24 mouse cellular contexts compared by ENCODE assay signal in genomic region chr12:104145571-104145970, GRCm38 (mm10). TPM values are rescaled to one million over a fixed set of nuclear protein-coding genes. Genes with fewer than 3 reads are reported as not detected.
"Had no signal": no experiment of that assay in that cellular context is flagged by ENCODE, and none has a peak within 500 bp of the region (broad histone marks: within the 10 kb centered on the region; RNA-seq: fewer than 3 reads in every experiment).

No protein-coding gene starts in this region.

- DNase-seq: lung, adult 2 months; lung, postnatal 14 days; lung, postnatal 36 days; right cerebral cortex, postnatal 14 days; thymus, postnatal 25 days; thymus, postnatal 4 days had no signal

- H3K4me1 ChIP-seq: lung, embryonic 15.5 days; midbrain, embryonic 13.5 days; midbrain, embryonic 15.5 days; neural tube, embryonic 12.5 days; stomach, embryonic 15.5 days had no signal

- H3K27me3 ChIP-seq: lung, embryonic 15.5 days; midbrain, embryonic 13.5 days; midbrain, embryonic 15.5 days; neural tube, embryonic 12.5 days; stomach, embryonic 15.5 days had no signal

- ATAC-seq: lung, postnatal 0 days; midbrain, embryonic 13.5 days; midbrain, embryonic 15.5 days had no signal

- H3K4me2 ChIP-seq: lung, embryonic 15.5 days; midbrain, embryonic 11.5 days; midbrain, embryonic 13.5 days; midbrain, embryonic 15.5 days; neural tube, embryonic 12.5 days; stomach, embryonic 15.5 days had no signal

- H3K27ac ChIP-seq: lung, embryonic 15.5 days; macrophage; midbrain, embryonic 13.5 days; midbrain, embryonic 15.5 days; neural tube, embryonic 12.5 days; stomach, embryonic 15.5 days; stomach, postnatal 0 days had no signal

- H3K36me3 ChIP-seq: lung, embryonic 15.5 days; midbrain, embryonic 13.5 days; midbrain, embryonic 15.5 days; neural tube, embryonic 12.5 days; stomach, embryonic 15.5 days had no signal

- H3K9ac ChIP-seq: lung, embryonic 15.5 days; midbrain, embryonic 13.5 days; midbrain, embryonic 15.5 days; neural tube, embryonic 12.5 days; stomach, embryonic 15.5 days had no signal

- H3K4me3 ChIP-seq: lung, embryonic 15.5 days; megakaryocyte, embryonic 14.5 days; midbrain, embryonic 13.5 days; midbrain, embryonic 15.5 days; neural tube, embryonic 12.5 days; stomach, embryonic 15.5 days had no signal

- H3K9me3 ChIP-seq: lung, embryonic 15.5 days; megakaryocyte, embryonic 14.5 days; midbrain, embryonic 13.5 days; midbrain, embryonic 15.5 days; neural tube, embryonic 12.5 days; stomach, embryonic 15.5 days had no signal

RNA-seq across cellular contexts. Expression of gene Serpina3c, which starts 8.1 kb away (rescaled TPM):
- total RNA-seq: megakaryocyte progenitor cell, adult 5-6 weeks; midbrain, postnatal 0 days; monocyte, adult 5-6 weeks; neutrophil, adult 5-6 weeks had no signal
- polyA plus RNA-seq: macrophage; midbrain, embryonic 11.5 days; midbrain, embryonic 13.5 days; midbrain, embryonic 15.5 days; midbrain, postnatal 0 days; neural tube, embryonic 12.5 days; neural tube, embryonic 14.5 days; stomach, embryonic 15.5 days; stomach, postnatal 0 days had no signal

RNA-seq across cellular contexts. Expression of gene Serpina3b, which starts 17.8 kb away (rescaled TPM):
- total RNA-seq: megakaryocyte progenitor cell, adult 5-6 weeks; midbrain, postnatal 0 days; monocyte, adult 5-6 weeks; neutrophil, adult 5-6 weeks had no signal
- polyA plus RNA-seq: lung, adult 2 months; lung, embryonic 15.5 days; lung, postnatal 0 days; midbrain, embryonic 11.5 days; midbrain, embryonic 13.5 days; midbrain, embryonic 15.5 days; midbrain, postnatal 0 days; neural tube, embryonic 12.5 days; neural tube, embryonic 14.5 days; stomach, embryonic 15.5 days; thymus, postnatal 0 days had no signal

RNA-seq across cellular contexts. Expression of gene Serpina3a, which starts 33.0 kb away (rescaled TPM):
- total RNA-seq: megakaryocyte progenitor cell, adult 5-6 weeks; midbrain, postnatal 0 days; monocyte, adult 5-6 weeks; neutrophil, adult 5-6 weeks had no signal
- polyA plus RNA-seq: lung, adult 2 months; lung, embryonic 15.5 days; lung, postnatal 0 days; macrophage; midbrain, embryonic 11.5 days; midbrain, embryonic 13.5 days; midbrain, embryonic 15.5 days; midbrain, postnatal 0 days; neural tube, embryonic 12.5 days; neural tube, embryonic 14.5 days; spleen, adult 2 months; stomach, embryonic 15.5 days; stomach, postnatal 0 days; thymus, postnatal 0 days; urinary bladder, adult 2 months had no signal

RNA-seq across cellular contexts. Expression of gene Serpina5, which starts 44.7 kb away (rescaled TPM):
- total RNA-seq: megakaryocyte progenitor cell, adult 5-6 weeks; midbrain, postnatal 0 days; monocyte, adult 5-6 weeks; neutrophil, adult 5-6 weeks had no signal
- polyA plus RNA-seq: lung, adult 2 months; lung, postnatal 0 days; macrophage; midbrain, embryonic 11.5 days; midbrain, embryonic 13.5 days; midbrain, embryonic 15.5 days; midbrain, postnatal 0 days; neural tube, embryonic 12.5 days; neural tube, embryonic 14.5 days; spleen, adult 2 months; thymus, postnatal 0 days; urinary bladder, adult 2 months had no signal
